Mouse (Mus musculus): ENCODE results near the gene St6galnac4.

Gene St6galnac4

GRCm38 (mm10) chr2:32627266-32628043 is 40.6 kb downstream of the St6galnac4 start:
- no peak for DNase-seq (ENCODE audit: low spot score)

GRCm38 (mm10) chr2:32628044-32628550 is 41.2 kb downstream of the St6galnac4 start:
- no peak for DNase-seq (ENCODE audit: low spot score)

GRCm38 (mm10) chr2:32628729-32629128 is 41.8 kb downstream of the St6galnac4 start:
- DNase-seq (ENCODE audit: low spot score), result peak; percentile 75

GRCm38 (mm10) chr2:32629276-32629976 is 42.5 kb downstream of the St6galnac4 start:
- peak; percentile 69 for DNase-seq (ENCODE audit: low spot score)

GRCm38 (mm10) chr2:32630036-32630435 is 43.1 kb downstream of the St6galnac4 start:
- no peak for DNase-seq (ENCODE audit: low spot score)

GRCm38 (mm10) chr2:32631046-32631445 is 44.2 kb downstream of the St6galnac4 start:
- DNase-seq (ENCODE audit: low spot score), result no peak

- peak; percentile 86 for DNase-seq (ENCODE audit: low spot score)
Observed at GRCm38 (mm10) chr2:32631737-32632394, 45.0 kb downstream of the St6galnac4 start.

GRCm38 (mm10) chr2:32633660-32634059 is 46.8 kb downstream of the St6galnac4 start:
- DNase-seq (ENCODE audit: low spot score), result no peak

GRCm38 (mm10) chr2:32634277-32635105 is 47.6 kb downstream of the St6galnac4 start:
- DNase-seq (ENCODE audit: low spot score), result no peak

GRCm38 (mm10) chr2:32636617-32637016 is 49.7 kb downstream of the St6galnac4 start:
- DNase-seq (ENCODE audit: low spot score), result no peak

GRCm38 (mm10) chr2:32637778-32638281 is 50.9 kb downstream of the St6galnac4 start:
- no peak for DNase-seq (ENCODE audit: low spot score)

- no peak for DNase-seq (ENCODE audit: low spot score)
Observed at GRCm38 (mm10) chr2:32639632-32640031, 52.7 kb downstream of the St6galnac4 start.

GRCm38 (mm10) chr2:32640550-32641051 is 53.7 kb downstream of the St6galnac4 start:
- DNase-seq (ENCODE audit: low spot score), result no peak

GRCm38 (mm10) chr2:32641810-32642209 is 54.9 kb downstream of the St6galnac4 start:
- DNase-seq (ENCODE audit: low spot score), result no peak

- DNase-seq (ENCODE audit: low spot score), result no peak
Observed at GRCm38 (mm10) chr2:32642813-32643212, 55.9 kb downstream of the St6galnac4 start.

- DNase-seq (ENCODE audit: low spot score), result no peak
Observed at GRCm38 (mm10) chr2:32644083-32644482, 57.2 kb downstream of the St6galnac4 start.

- no peak for DNase-seq (ENCODE audit: low spot score)
Observed at GRCm38 (mm10) chr2:32644799-32645475, 58.0 kb downstream of the St6galnac4 start.

GRCm38 (mm10) chr2:32645647-32646046 is 58.8 kb downstream of the St6galnac4 start:
- no peak for DNase-seq (ENCODE audit: low spot score)

GRCm38 (mm10) chr2:32646379-32647056 is 59.6 kb downstream of the St6galnac4 start, which contains the start of gene Eng:
TSS of gene Eng (plus strand) at chr2:32646595.
- no peak for DNase-seq (ENCODE audit: low spot score)

- no peak for DNase-seq (ENCODE audit: low spot score)
Observed at GRCm38 (mm10) chr2:32647366-32647765, 60.5 kb downstream of the St6galnac4 start.
